ENCODE assay signal across 23 mouse cellular contexts in the genomic region with DNA sequence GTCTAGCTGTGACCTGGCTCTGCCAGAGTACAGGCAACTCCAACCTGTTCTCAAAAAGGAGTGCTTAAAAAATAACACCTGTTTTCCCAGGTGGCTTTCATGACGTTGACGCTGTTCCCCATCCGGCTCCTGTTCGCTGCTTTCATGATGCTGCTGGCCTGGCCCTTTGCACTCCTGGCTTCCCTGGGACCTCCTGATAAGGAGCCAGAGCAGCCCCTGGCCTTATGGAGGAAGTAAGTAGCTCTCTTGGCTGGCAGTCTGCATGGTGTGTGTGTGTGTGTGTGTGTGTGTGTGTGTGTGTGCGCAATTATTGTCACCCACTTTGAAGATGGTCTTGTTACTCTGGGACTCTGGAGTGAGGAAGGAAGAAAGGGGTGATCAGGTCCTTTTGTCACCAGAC. TPM values are rescaled to one million over a fixed set of nuclear protein-coding genes. Genes with fewer than 3 reads are reported as not detected.
A peak's percentile ranks its signal among the peaks of the same experiment; 100 is the strongest.
DNase-seq lines count a peak whose midpoint lies in the region; ATAC-seq lines count a peak whose summit lies in the region.
"Had no signal": no experiment of that assay in that cellular context is flagged by ENCODE, and none has a peak within 500 bp of the region (broad histone marks: within the 10 kb centered on the region; RNA-seq: fewer than 3 reads in every experiment).

No protein-coding gene starts in this region.

- H3K36me3 ChIP-seq in megakaryocyte, embryonic 14.5 days (replicated peaks; ENCODE audit: low read length): peaks cover 44% of the 10 kb centered on the region
- H3K36me3 ChIP-seq in liver, embryonic 11.5 days (ENCODE audit: control insufficient read depth, insufficient read depth, low read length): peaks cover 29% of the 10 kb centered on the region

- WGBS in liver, embryonic 11.5 days: 29% methylated on average over 5 of the region's 5 CpGs

- ATAC-seq in megakaryocyte, adult 5-6 weeks (ENCODE audit: poor library complexity, severe bottlenecking): no peak
- peak; percentile 73 for ATAC-seq in liver, embryonic 11.5 days (replicated peaks; ENCODE audit: low FRiP score)
- peak; percentile 68 for ATAC-seq in megakaryocyte progenitor cell, adult 5-6 weeks (replicated peaks; ENCODE audit: poor library complexity)
- ATAC-seq: inflammation-experienced regulatory T-cells, adult 6 months; midbrain, embryonic 13.5 days had no signal

- peak overlapping the region; percentile 24 for H3K4me2 ChIP-seq in liver, embryonic 11.5 days
- H3K4me2 ChIP-seq: hindbrain, embryonic 13.5 days; midbrain, embryonic 13.5 days; neural tube, embryonic 13.5 days; stomach, embryonic 15.5 days had no signal

- H3K9me3 ChIP-seq in megakaryocyte, embryonic 14.5 days: peaks cover 9% of the 10 kb centered on the region
- H3K9me3 ChIP-seq in liver, embryonic 11.5 days (ENCODE audit: control insufficient read depth, low read length): no peaks in the 10 kb centered on the region
- H3K9me3 ChIP-seq: limb, embryonic 10.5 days; midbrain, embryonic 13.5 days; neural tube, embryonic 13.5 days; stomach, embryonic 15.5 days had no signal

- H3K4me3 ChIP-seq in megakaryocyte, embryonic 14.5 days (replicated peaks): peak overlapping the region; percentile 70
- no peak overlapping the region for H3K4me3 ChIP-seq in liver, embryonic 11.5 days (ENCODE audit: low read depth, low read length)
- H3K4me3 ChIP-seq: hindbrain, embryonic 13.5 days; left cerebral cortex, adult 2 months; limb, embryonic 10.5 days; midbrain, embryonic 13.5 days; neural tube, embryonic 13.5 days; stomach, embryonic 15.5 days had no signal

- H3K9ac ChIP-seq in liver, embryonic 11.5 days (ENCODE audit: low read depth, low read length): no peak overlapping the region
- H3K9ac ChIP-seq: hindbrain, embryonic 13.5 days; midbrain, embryonic 13.5 days; neural tube, embryonic 13.5 days; stomach, embryonic 15.5 days had no signal

- H3K27me3 ChIP-seq in megakaryocyte, embryonic 14.5 days (replicated peaks): no peaks in the 10 kb centered on the region
- H3K27me3 ChIP-seq in liver, embryonic 11.5 days (replicated peaks; ENCODE audit: control insufficient read depth, insufficient read depth, low read length): no peaks in the 10 kb centered on the region
- H3K27me3 ChIP-seq: CH12.LX; hindbrain, embryonic 13.5 days; midbrain, embryonic 13.5 days; neural tube, embryonic 13.5 days; stomach, embryonic 15.5 days had no signal

- peaks cover 85% of the 10 kb centered on the region for H3K4me1 ChIP-seq in megakaryocyte, embryonic 14.5 days
- H3K4me1 ChIP-seq in liver, embryonic 11.5 days (replicated peaks; ENCODE audit: control insufficient read depth, insufficient read depth, low read length): peaks cover 46% of the 10 kb centered on the region

- DNase-seq in heart, adult 11 months: peak; percentile 68
- DNase-seq in heart, postnatal 14 days: no peak
- no peak for DNase-seq in liver, embryonic 11.5 days (ENCODE audit: low spot score)
- DNase-seq in thymus, postnatal 10 days (ENCODE audit: low spot score in 2 of 2): no peak
- no peak for DNase-seq in left cerebral cortex, adult 8-10 months (ENCODE audit: low spot score in 2 of 2)
- DNase-seq: adrenal gland, postnatal 36 days; cerebellum, adult 11-12 months; gastrocnemius, postnatal 14 days; kidney, postnatal 36 days; right cerebral cortex, postnatal 14 days; spleen, adult 18-20 months had no signal

- peak overlapping the region; percentile 53; the same call in 1 of the 2 replicates for H3K27ac ChIP-seq in liver, embryonic 11.5 days (ENCODE audit: low read depth, low read length)
- H3K27ac ChIP-seq: hindbrain, embryonic 13.5 days; left cerebral cortex, adult 2 months; limb, embryonic 10.5 days; midbrain, embryonic 13.5 days; neural tube, embryonic 13.5 days; stomach, embryonic 15.5 days had no signal

- intact Hi-C loops in heart, postnatal 14 days (cut with DNase I): no loop called here

RNA-seq across cellular contexts. Expression of a gene that starts 17.2 kb away (rescaled TPM):
- 10 to 100 TPM in 1 of 2 experiments, 1 to 10 TPM in 1; 8.0 to 10.6 TPM for total RNA-seq in heart, postnatal 14 days (2021)
- polyA plus RNA-seq in megakaryocyte, embryonic 14.5 days (2012; ENCODE audit: insufficient read depth, low replicate concordance): 1.8 and 3.8 TPM in 2 replicates
- total RNA-seq in megakaryocyte, adult 5-6 weeks (2015): 12.7 and 14.9 TPM in 2 replicates
- 23.5 and 23.6 TPM in 2 replicates for total RNA-seq in megakaryocyte, adult 5-6 weeks (2017)
- 81.9 and 84.0 TPM in 2 replicates for polyA plus RNA-seq in liver, embryonic 11.5 days (2014; fragmentation: Nextera tagmentation; extraction: Ambion mirVana)
- 12.7 and 13.5 TPM in 2 replicates for total RNA-seq in megakaryocyte progenitor cell, adult 5-6 weeks (2015)
- 21.6 and 26.5 TPM in 2 replicates for total RNA-seq in megakaryocyte progenitor cell, adult 5-6 weeks (2017)
- total RNA-seq in left cerebral cortex, adult 8-10 months (2022): 10 to 100 TPM; 41.8 to 46.2 (median 44.9) TPM

RNA-seq across cellular contexts. Expression of a gene that starts 52.4 kb away (rescaled TPM):
- not detected for total RNA-seq in heart, postnatal 14 days (2021)
- polyA plus RNA-seq in megakaryocyte, embryonic 14.5 days (2012; ENCODE audit: insufficient read depth, low replicate concordance): 0.48 and 0.96 TPM in 2 replicates
- not detected in 2 replicates for total RNA-seq in megakaryocyte, adult 5-6 weeks (2015)
- total RNA-seq in megakaryocyte, adult 5-6 weeks (2017): 0.07 TPM in 1 of 2 replicates, not detected in the other
- polyA plus RNA-seq in liver, embryonic 11.5 days (2014; fragmentation: Nextera tagmentation; extraction: Ambion mirVana): 0.70 and 1.2 TPM in 2 replicates
- not detected in 2 replicates for total RNA-seq in megakaryocyte progenitor cell, adult 5-6 weeks (2015)
- total RNA-seq in megakaryocyte progenitor cell, adult 5-6 weeks (2017): not detected in 2 replicates
- under 1 TPM; 0.13 to 0.21 (median 0.15) TPM for total RNA-seq in left cerebral cortex, adult 8-10 months (2022)
- total RNA-seq: adrenal gland, postnatal 36 days; CH12.LX; gastrocnemius, postnatal 14 days had no signal
- polyA plus RNA-seq: inflammation-experienced regulatory T-cells, adult 6 months; kidney, embryonic 14.5 days; limb, embryonic 10.5 days had no signal
